Mouse (Mus musculus) colon, adult 2 months (tissue): Measurements from ENCODE around the gene Plin1. TPM values are rescaled to one million over a fixed set of nuclear protein-coding genes. Genes with fewer than 3 reads are reported as not detected.

Experiments used
- polyA plus RNA-seq: library from polyadenylated mRNA; depleted of rRNA; stranded (reverse); fragments of >200 nt; gene quantifications from 2 replicates; pipeline ENCODE4 v1.2.3, GENCODE M21; 2012; rRNA removed

Plin1 gene
- 16.0 and 26.6 TPM in 2 replicates for polyA plus RNA-seq

DNA sequence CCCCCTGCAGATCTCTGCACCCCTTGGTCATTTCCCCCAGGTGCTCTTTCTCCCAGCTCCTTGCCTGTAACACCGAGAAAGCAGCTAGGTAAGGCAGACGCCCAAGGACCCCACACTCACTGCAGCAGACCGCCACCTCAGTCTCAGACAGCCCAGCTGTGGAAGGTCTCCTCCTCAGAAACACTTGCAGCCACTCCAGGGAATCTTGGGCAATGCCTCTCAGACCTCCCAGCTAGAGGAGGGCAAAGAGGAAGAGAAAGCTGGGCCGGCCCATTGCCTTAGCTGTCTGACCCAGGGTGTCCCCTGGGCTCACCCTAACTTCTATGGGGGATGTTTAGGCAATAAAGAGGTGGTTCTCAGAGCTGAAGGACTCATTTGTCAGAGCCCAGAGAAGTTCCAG is at the start of gene Plin1:
TSS of gene Plin1 (minus strand) at position 282 of the 400 bp plus-strand sequence.

DNA sequence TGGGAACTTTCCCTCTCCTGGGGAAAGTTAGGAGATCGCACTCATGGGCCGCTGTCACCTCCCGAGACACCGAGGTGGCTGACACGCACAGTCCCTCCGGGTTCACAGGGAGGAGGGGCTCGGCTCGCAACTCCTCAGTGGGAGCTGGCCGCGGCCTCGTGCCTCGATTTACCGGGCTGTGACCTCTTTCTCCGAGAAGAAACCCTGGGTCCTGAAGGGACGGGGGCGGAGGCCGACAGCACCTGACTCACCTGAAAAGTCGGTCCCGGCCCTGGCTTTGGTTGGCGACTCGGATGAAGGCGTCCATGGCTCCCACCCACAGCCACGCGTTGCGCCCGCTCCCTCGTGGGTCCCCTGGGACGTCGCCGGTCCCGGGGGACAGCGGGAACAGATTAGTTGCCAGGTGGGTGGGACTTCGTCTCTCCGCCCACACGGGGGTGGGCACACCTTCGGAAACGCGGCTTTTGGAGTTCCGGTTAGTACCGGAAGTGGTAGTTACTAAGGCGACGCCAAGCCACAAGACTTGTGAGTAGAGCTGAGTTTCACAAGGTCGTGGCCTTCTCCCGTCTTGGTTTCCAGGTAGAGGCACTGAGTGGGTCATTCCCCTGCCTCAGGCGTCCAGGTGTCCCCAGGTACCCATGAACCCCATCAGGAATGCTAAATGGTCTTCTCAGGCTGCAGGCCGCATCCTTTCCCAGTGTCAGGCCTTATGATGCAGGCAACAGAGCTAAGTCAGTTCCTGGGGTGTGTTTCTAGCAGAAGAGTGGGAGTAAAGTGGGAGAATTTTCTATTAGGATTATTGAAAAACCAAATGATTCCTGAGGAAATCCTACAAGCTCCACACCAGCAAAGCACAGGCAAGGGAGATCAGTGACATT is 10.2 kb upstream of the Plin1 start, which contains the start of the genes Pex11a and Wdr93:
TSS of gene Pex11a (minus strand) at position 473 of the 878 bp plus-strand sequence.
TSS of gene Wdr93 (plus strand) at position 505 of the 878 bp plus-strand sequence.

GRCm38 (mm10) chr7:79715187-79715981 is 17.3 kb downstream of the Plin1 start, which contains the start of gene Kif7:
Gene Kif7, minus strand, starts transcription at chr7:79715720.

Other genes with a start within 250 kb of the Plin1 start
- 0.07 TPM in 1 of 2 replicates, not detected in the other for gene Rhcg, start 115.2 kb downstream of the Plin1 start, polyA plus RNA-seq
- 0.97 and 1.4 TPM in 2 replicates for gene Ticrr, start 72.7 kb downstream of the Plin1 start, polyA plus RNA-seq
- gene Kif7, start 17.2 kb downstream of the Plin1 start, polyA plus RNA-seq, result 1.5 and 2.1 TPM in 2 replicates
- 15.4 and 17.3 TPM in 2 replicates for gene Pex11a, start 10.2 kb upstream of the Plin1 start, polyA plus RNA-seq
- gene Wdr93, start 10.3 kb upstream of the Plin1 start, polyA plus RNA-seq, result 0.10 and 0.17 TPM in 2 replicates
- gene Mesp1, start 60.9 kb upstream of the Plin1 start, polyA plus RNA-seq, result 0.26 and 0.29 TPM in 2 replicates
- gene Mesp2, start 77.8 kb upstream of the Plin1 start, polyA plus RNA-seq, result 0.80 and 0.98 TPM in 2 replicates
- gene Anpep, start 128.2 kb upstream of the Plin1 start, polyA plus RNA-seq, result 21.2 and 22.2 TPM in 2 replicates
- gene Ap3s2, start 187.7 kb upstream of the Plin1 start, polyA plus RNA-seq, result 11.7 and 11.9 TPM in 2 replicates
- 21.7 and 22.6 TPM in 2 replicates for gene Arpin, start 202.5 kb upstream of the Plin1 start, polyA plus RNA-seq